Mouse (Mus musculus) hindbrain, embryonic 16.5 days (tissue): Measurements from ENCODE around the gene Nfkb2. TPM values are rescaled to one million over a fixed set of nuclear protein-coding genes. Genes with fewer than 3 reads are reported as not detected.

Experiments
- ATAC-seq: fragments of 200-750 bp; cut with Nextera tagmentation; 2 replicates; pipeline ENCODE4 v1.8.0; 2017; ENCODE audit warnings: moderate TSS enrichment, moderate library complexity
- H3K27ac ChIP-seq: fragments of 300-500 bp; sonication (generic); 2 replicates; pipeline ENCODE4 v1.5.1; 2014; ENCODE audit warnings: low read depth, mild to moderate bottlenecking, control low read depth, low read length, moderate library complexity
- H3K27me3 ChIP-seq: fragments of 300-500 bp; sonication (generic); replicated peaks from 2 replicates; pipeline ENCODE4 v1.6.1; 2014; ENCODE audit warnings: low read length; ENCODE audit not compliant: control insufficient read depth, insufficient read depth
- H3K36me3 ChIP-seq: fragments of 300-500 bp; sonication (generic); 2 replicates; pipeline ENCODE4 v1.6.1; 2014; ENCODE audit warnings: mild to moderate bottlenecking, low read length, moderate library complexity, mixed read lengths; ENCODE audit not compliant: control insufficient read depth, insufficient read depth
- H3K4me1 ChIP-seq: fragments of 300-500 bp; sonication (generic); 2 replicates; pipeline ENCODE4 v1.6.1; 2014; ENCODE audit warnings: low read depth, low read length; ENCODE audit not compliant: control insufficient read depth, insufficient read depth
- H3K4me2 ChIP-seq: fragments of 300-500 bp; sonication (generic); 2 replicates; pipeline ENCODE4 v1.6.1; 2014; ENCODE audit warnings: mild to moderate bottlenecking, low read length, control low read depth, moderate library complexity
- H3K4me3 ChIP-seq: fragments of 300-500 bp; sonication (generic); 2 replicates; pipeline ENCODE4 v1.5.1; 2014; ENCODE audit warnings: mild to moderate bottlenecking, low read length, control low read depth, moderate library complexity
- H3K9ac ChIP-seq: fragments of 300-500 bp; sonication (generic); 2 replicates; pipeline ENCODE4 v1.6.1; 2014; ENCODE audit warnings: low read depth, mild to moderate bottlenecking, control low read depth, low read length, moderate library complexity
- H3K9me3 ChIP-seq: fragments of 300-500 bp; sonication (generic); 2 replicates; pipeline ENCODE4 v1.6.1; 2014; ENCODE audit warnings: mild to moderate bottlenecking, low read length, moderate library complexity; ENCODE audit not compliant: control insufficient read depth
- WGBS: fragments of 180-500 bp; shearing (Covaris S2); extraction: QIAGEN DNeasy Blood & Tissue Kit; methylation state at CpG from one replicate; pipeline ENCODE4 v1.1.7; 2014; 5-methylcytosine and 5-hydroxymethylcytosine counted together
- polyA plus RNA-seq: library from polyadenylated mRNA; unstranded; fragments of >200 nt; fragmentation: Nextera tagmentation; extraction: Ambion mirVana; gene quantifications from 2 replicates; pipeline ENCODE4 v1.2.1, GENCODE M21; 2015

The Nfkb2 gene
- polyA plus RNA-seq = 2.4 and 3.3 TPM in 2 replicates

- peak within 1 kb of the TSS; percentile 96 for H3K4me2 ChIP-seq
- H3K27me3 ChIP-seq = peaks cover 14% of the 10 kb centered on the region
- peak; percentile 84 for ATAC-seq
- no peaks in the 10 kb centered on the region for H3K9me3 ChIP-seq
- H3K27ac ChIP-seq = peak within 1 kb of the TSS; percentile 66; the same call in 1 of the 2 replicates
- WGBS = under 1% methylated on average over 39 of the region's 39 CpGs
- peak within 1 kb of the TSS; percentile 50 for H3K4me3 ChIP-seq
- no peaks in the 10 kb centered on the region for H3K36me3 ChIP-seq
- H3K4me1 ChIP-seq = peaks cover 14% of the 10 kb centered on the region
- peak within 1 kb of the TSS; percentile 64 for H3K9ac ChIP-seq
These were observed at the start of gene Nfkb2 for GRCm38 (mm10) chr19:46304216-46304841. Gene Nfkb2 (plus strand): TSS chr19:46304320.

GRCm38 (mm10) chr19:46264762-46265161 lies 39.4 kb upstream of the Nfkb2 start:
- Histone ChIP-seq H3K4me2 (no peak overlapping the region), H3K4me3 (no peak overlapping the region), H3K4me1 (no peaks in the 10 kb centered on the region), H3K27me3 (no peaks in the 10 kb centered on the region), H3K27ac (no peak overlapping the region), H3K9ac (no peak overlapping the region), H3K9me3 (no peaks in the 10 kb centered on the region), H3K36me3 (peaks cover 59% of the 10 kb centered on the region)
- ATAC-seq = no peak
- WGBS = 91% methylated on average over 7 of the region's 7 CpGs

- H3K36me3 ChIP-seq = peaks cover 48% of the 10 kb centered on the region
- no peaks in the 10 kb centered on the region for H3K27me3 ChIP-seq
- ATAC-seq = no peak
- H3K4me3 ChIP-seq = no peak overlapping the region
- no peaks in the 10 kb centered on the region; the same call in 1 of the 2 replicates for H3K9me3 ChIP-seq
- no peak overlapping the region for H3K4me2 ChIP-seq
- no peak overlapping the region for H3K9ac ChIP-seq
- H3K4me1 ChIP-seq = no peaks in the 10 kb centered on the region
- no peak overlapping the region for H3K27ac ChIP-seq
These were observed 28.8 kb upstream of the Nfkb2 start for GRCm38 (mm10) chr19:46275307-46275706.

GRCm38 (mm10) chr19:46282081-46282849 lies 21.9 kb upstream of the Nfkb2 start:
- 97% methylated on average over 11 of the region's 11 CpGs for WGBS
- no peaks in the 10 kb centered on the region for H3K4me1 ChIP-seq
- H3K9me3 ChIP-seq = no peaks in the 10 kb centered on the region
- no peak overlapping the region for H3K4me2 ChIP-seq
- peaks cover 54% of the 10 kb centered on the region for H3K36me3 ChIP-seq
- ATAC-seq = no peak
- no peak overlapping the region for H3K27ac ChIP-seq
- H3K9ac ChIP-seq = no peak overlapping the region
- H3K4me3 ChIP-seq = no peak overlapping the region
- no peaks in the 10 kb centered on the region for H3K27me3 ChIP-seq

GRCm38 (mm10) chr19:46284686-46285085 lies 19.4 kb upstream of the Nfkb2 start:
- Histone ChIP-seq H3K4me1 (no peaks in the 10 kb centered on the region), H3K36me3 (peaks cover 47% of the 10 kb centered on the region), H3K4me2 (no peak overlapping the region), H3K9ac (no peak overlapping the region), H3K9me3 (no peaks in the 10 kb centered on the region), H3K27me3 (no peaks in the 10 kb centered on the region), H3K4me3 (no peak overlapping the region), H3K27ac (no peak overlapping the region)
- no peak for ATAC-seq
- WGBS = 91% methylated on average over 4 of the region's 4 CpGs

- H3K9ac ChIP-seq = no peak overlapping the region
- H3K9me3 ChIP-seq = no peaks in the 10 kb centered on the region
- no peaks in the 10 kb centered on the region for H3K4me1 ChIP-seq
- H3K27ac ChIP-seq = no peak overlapping the region
- no peak overlapping the region for H3K4me2 ChIP-seq
- no peak for ATAC-seq
- peaks cover 39% of the 10 kb centered on the region for H3K36me3 ChIP-seq
- H3K27me3 ChIP-seq = no peaks in the 10 kb centered on the region
- H3K4me3 ChIP-seq = no peak overlapping the region
- WGBS = 91% methylated on average over 7 of the region's 7 CpGs
These were observed 18.5 kb upstream of the Nfkb2 start for GRCm38 (mm10) chr19:46285631-46286030.

GRCm38 (mm10) chr19:46286047-46286446 lies 18.1 kb upstream of the Nfkb2 start:
- Histone ChIP-seq H3K4me3 (no peak overlapping the region), H3K4me2 (no peak overlapping the region), H3K36me3 (peaks cover 36% of the 10 kb centered on the region), H3K9ac (no peak overlapping the region), H3K4me1 (no peaks in the 10 kb centered on the region), H3K27ac (no peak overlapping the region), H3K9me3 (no peaks in the 10 kb centered on the region), H3K27me3 (no peaks in the 10 kb centered on the region)
- ATAC-seq = no peak
- 78% methylated on average over 6 of the region's 6 CpGs for WGBS

GRCm38 (mm10) chr19:46286926-46287325 lies 17.2 kb upstream of the Nfkb2 start:
- H3K4me2 ChIP-seq = no peak overlapping the region
- WGBS = 91% methylated on average over 3 of the region's 3 CpGs
- H3K9ac ChIP-seq = no peak overlapping the region
- no peaks in the 10 kb centered on the region for H3K4me1 ChIP-seq
- no peak for ATAC-seq
- no peaks in the 10 kb centered on the region for H3K9me3 ChIP-seq
- no peak overlapping the region for H3K4me3 ChIP-seq
- peaks cover 30% of the 10 kb centered on the region for H3K36me3 ChIP-seq
- no peak overlapping the region for H3K27ac ChIP-seq
- H3K27me3 ChIP-seq = no peaks in the 10 kb centered on the region; the same call in 1 of the 2 replicates

- Histone ChIP-seq H3K4me2 (no peak overlapping the region), H3K27ac (no peak overlapping the region), H3K4me1 (no peaks in the 10 kb centered on the region), H3K9ac (no peak overlapping the region), H3K36me3 (peaks cover 24% of the 10 kb centered on the region), H3K4me3 (no peak overlapping the region), H3K27me3 (no peaks in the 10 kb centered on the region; the same call in 1 of the 2 replicates), H3K9me3 (no peaks in the 10 kb centered on the region)
- ATAC-seq = no peak
- 82% methylated on average over 3 of the region's 3 CpGs for WGBS
These were observed 16.6 kb upstream of the Nfkb2 start for GRCm38 (mm10) chr19:46287566-46287965.
